In genomic region chr9:89449656-89450055, GRCm38 (mm10) we compare ENCODE assay signal across 13 mouse cellular contexts.
A peak's percentile ranks its signal among the peaks of the same experiment; 100 is the strongest.
DNase-seq lines count a peak whose midpoint lies in the region; ATAC-seq and TF ChIP-seq lines count a peak whose summit lies in the region.
"Had no signal": no experiment of that assay in that cellular context is flagged by ENCODE, and none has a peak within 500 bp of the region (broad histone marks: within the 10 kb centered on the region; RNA-seq: fewer than 3 reads in every experiment).

No protein-coding gene starts in this region.

- H3K27me3 ChIP-seq in limb, embryonic 14.5 days (ENCODE audit: control insufficient read depth, insufficient read depth, low read length) = no peaks in the 10 kb centered on the region
- H3K27me3 ChIP-seq: intestine, embryonic 15.5 days; limb, embryonic 15.5 days had no signal

- H3K4me1 ChIP-seq in limb, embryonic 14.5 days (ENCODE audit: control insufficient read depth, insufficient read depth, low read length) = no peaks in the 10 kb centered on the region
- H3K4me1 ChIP-seq: intestine, embryonic 15.5 days; limb, embryonic 15.5 days had no signal

- intact Hi-C loops in left cerebral cortex, postnatal 4 days (cut with DNase I) = no loop called here
- intact Hi-C loops in left cerebral cortex, adult 2 months (cut with DNase I) = no loop called here

- 60% methylated on average over 6 of the region's 6 CpGs for WGBS in limb, embryonic 14.5 days

- no peak; the same call in 1 of the 2 replicates for ATAC-seq in limb, embryonic 14.5 days (ENCODE audit: low FRiP score, low read depth)
- no peak for ATAC-seq in frontal cortex, adult (ENCODE audit: low TSS enrichment)
- ATAC-seq: intestine, embryonic 15.5 days had no signal

- no peak for TF ChIP-seq POLR2A in limb, embryonic 14.5 days (IDR thresholded peaks at IDR 0.05; ENCODE audit: borderline replicate concordance, extremely low read depth, insufficient read depth, insufficient read length)

- no peak overlapping the region for H3K4me3 ChIP-seq in left cerebral cortex, adult 2 months
- no peak overlapping the region for H3K4me3 ChIP-seq in limb, embryonic 14.5 days (replicated peaks; ENCODE audit: low read length)
- H3K4me3 ChIP-seq: intestine, embryonic 15.5 days; limb, embryonic 15.5 days had no signal

- no peak overlapping the region for H3K4me2 ChIP-seq in limb, embryonic 14.5 days (replicated peaks; ENCODE audit: low read depth, low read length, severe bottlenecking)
- H3K4me2 ChIP-seq: intestine, embryonic 15.5 days; limb, embryonic 15.5 days had no signal

- no peak overlapping the region for H3K9ac ChIP-seq in limb, embryonic 14.5 days (ENCODE audit: low read depth, low read length, severe bottlenecking)
- H3K9ac ChIP-seq: intestine, embryonic 15.5 days; limb, embryonic 15.5 days had no signal

- H3K9me3 ChIP-seq in limb, embryonic 14.5 days (ENCODE audit: control insufficient read depth, low read length) = no peaks in the 10 kb centered on the region
- H3K9me3 ChIP-seq: intestine, embryonic 15.5 days; limb, embryonic 15.5 days had no signal

- peak; percentile 32 for DNase-seq in embryo, embryonic 10 days (ENCODE audit: low spot score)
- no peak for DNase-seq in embryo, embryonic 9.5 days (ENCODE audit: extremely low spot score)
- DNase-seq in left cerebral cortex, postnatal 4 days = peak; percentile 26
- DNase-seq in left cerebral cortex, adult 2 months (ENCODE audit: extremely low spot score in 1 of 2, low spot score in 2 of 2) = no peak
- DNase-seq in forelimb bud, embryonic 11.5 days (ENCODE audit: low read depth, low spot score) = peak; percentile 37
- peak; percentile 12 for DNase-seq in limb, embryonic 14.5 days (ENCODE audit: low spot score)
- no peak for DNase-seq in testis, postnatal 14 days (ENCODE audit: low spot score)
- DNase-seq: cerebellum, adult 11 months; lung, adult 18-20 months; right cerebral cortex, postnatal 14 days had no signal

- no peak for TF ChIP-seq CTCF in left cerebral cortex, adult 2 months (IDR thresholded peaks at IDR 0.05)

- H3K36me3 ChIP-seq in limb, embryonic 14.5 days (ENCODE audit: control insufficient read depth, insufficient read depth, low read length) = no peaks in the 10 kb centered on the region
- H3K36me3 ChIP-seq: intestine, embryonic 15.5 days; limb, embryonic 15.5 days had no signal

- no peak overlapping the region for H3K27ac ChIP-seq in left cerebral cortex, adult 2 months
- H3K27ac ChIP-seq in limb, embryonic 14.5 days (replicated peaks; ENCODE audit: low read depth, low read length) = no peak overlapping the region
- H3K27ac ChIP-seq: intestine, embryonic 15.5 days; limb, embryonic 15.5 days had no signal

Comparison
In these comparisons a context has a peak if more than half of its experiments do, and no peak if none do; other contexts are left out.
1. DNase-seq: peak in embryo, embryonic 10 days (single experiment), left cerebral cortex, postnatal 4 days (single experiment), forelimb bud, embryonic 11.5 days (single experiment) and limb, embryonic 14.5 days (single experiment); none in embryo, embryonic 9.5 days (single experiment), left cerebral cortex, adult 2 months (0 of 2) and testis, postnatal 14 days (single experiment).